Mouse (Mus musculus): ENCODE data around the gene Gm3336.

DNA sequence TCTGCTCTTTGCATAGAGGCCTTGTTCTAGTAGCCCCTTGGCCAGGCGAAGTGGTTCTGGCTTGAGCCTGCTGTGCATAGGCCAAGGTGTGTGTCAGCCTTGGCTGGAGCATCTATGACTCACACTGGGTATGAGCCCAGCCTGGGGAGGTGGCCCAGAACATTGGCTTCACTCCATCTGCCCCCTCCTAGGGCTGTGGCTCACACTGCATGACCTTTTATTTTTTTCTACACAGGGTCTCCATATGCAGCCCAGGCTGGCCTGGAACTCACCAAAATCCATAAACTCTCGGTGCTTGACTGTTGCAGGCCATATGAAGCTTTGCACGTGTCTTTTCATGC, 15.5 kb upstream of the Gm3336 start:
- TF ChIP-seq GATA1 (IDR thresholded peaks at IDR 0.05; ENCODE audit: low read length) (no peak), TAL1 (IDR thresholded peaks at IDR 0.05; ENCODE audit: low read length) (no peak)

Data from erythroblast, embryonic 14.5 days (primary cell).